Mouse (Mus musculus): ENCODE results near the gene Olfr541.
"Not testable (repeated sequence)": the region's sequence is repeated elsewhere in the genome, so short reads cannot be mapped to it uniquely, and the experiment has no call there.

Gene Olfr541

GRCm38 (mm10) chr7:140696967-140697366 lies at the start of gene Olfr541:
TSS of gene Olfr541 (plus strand) at chr7:140697267.
- DNase-seq (ENCODE audit: low read depth, low spot score), result no peak

- DNase-seq (ENCODE audit: low read depth, low spot score), result no peak
These were observed 37.4 kb upstream of the Olfr541 start, which contains the start of gene Olfr539 for GRCm38 (mm10) chr7:140659630-140660029. TSS of gene Olfr539 (plus strand) at chr7:140659930.

- DNase-seq (ENCODE audit: low read depth, low spot score), result not testable (repeated sequence)
These were observed 26.4 kb upstream of the Olfr541 start for GRCm38 (mm10) chr7:140670693-140671092.

GRCm38 (mm10) chr7:140675863-140676262 lies 21.2 kb upstream of the Olfr541 start:
- no peak for DNase-seq (ENCODE audit: low read depth, low spot score)

GRCm38 (mm10) chr7:140679591-140679990 lies 17.5 kb upstream of the Olfr541 start:
- not testable (repeated sequence) for DNase-seq (ENCODE audit: low read depth, low spot score)

GRCm38 (mm10) chr7:140681651-140682050 lies 15.4 kb upstream of the Olfr541 start, which contains the start of gene Olfr45:
TSS of gene Olfr45 (plus strand) at chr7:140681951.
- DNase-seq (ENCODE audit: low read depth, low spot score), result no peak

GRCm38 (mm10) chr7:140706348-140706747 lies 9.3 kb downstream of the Olfr541 start:
- DNase-seq (ENCODE audit: low read depth, low spot score), result no peak

GRCm38 (mm10) chr7:140707536-140708284 lies 10.6 kb downstream of the Olfr541 start:
- no peak for DNase-seq (ENCODE audit: low read depth, low spot score)

GRCm38 (mm10) chr7:140717155-140718055 lies 20.3 kb downstream of the Olfr541 start:
- DNase-seq (ENCODE audit: low read depth, low spot score), result no peak

- no peak for DNase-seq (ENCODE audit: low read depth, low spot score)
These were observed 24.0 kb downstream of the Olfr541 start for GRCm38 (mm10) chr7:140721095-140721494.

- no peak for DNase-seq (ENCODE audit: low read depth, low spot score)
These were observed 28.5 kb downstream of the Olfr541 start for GRCm38 (mm10) chr7:140725558-140725957.

- DNase-seq (ENCODE audit: low read depth, low spot score), result no peak
These were observed 36.1 kb downstream of the Olfr541 start for GRCm38 (mm10) chr7:140733162-140733561.

- DNase-seq (ENCODE audit: low read depth, low spot score), result no peak
These were observed 50.3 kb downstream of the Olfr541 start for GRCm38 (mm10) chr7:140747402-140747801.

- no peak for DNase-seq (ENCODE audit: low read depth, low spot score)
These were observed 51.2 kb downstream of the Olfr541 start for GRCm38 (mm10) chr7:140748116-140748826.

- no peak for DNase-seq (ENCODE audit: low read depth, low spot score)
These were observed 51.7 kb downstream of the Olfr541 start for GRCm38 (mm10) chr7:140748827-140749160.

- no peak for DNase-seq (ENCODE audit: low read depth, low spot score)
These were observed 57.5 kb downstream of the Olfr541 start for GRCm38 (mm10) chr7:140754556-140754955.
